Mouse (Mus musculus): ENCODE measurements around the gene Cmc4. TPM values are rescaled to one million over a fixed set of nuclear protein-coding genes. Genes with fewer than 3 reads are reported as not detected.

Gene Cmc4
- polyA plus RNA-seq (2014; fragmentation: Illumina TruSeq; extraction: RNeasy Lipid Tissue Mini Kit (QIAGEN cat#74804); ENCODE audit: low read depth, low replicate concordance): 76.9 TPM

GRCm38 (mm10) chrX:75415936-75416785, at the start of gene Cmc4, which contains the start of the genes Mtcp1 and Brcc3:
Cmc4 (minus strand) TSS chrX:75416584.
Mtcp1 (minus strand) TSS chrX:75416588.
Brcc3 (plus strand) TSS chrX:75416628.

GRCm38 (mm10) chrX:75382195-75382771, 34.1 kb downstream of the Cmc4 start, which contains the start of the genes Fundc2 and F8:
Fundc2 (plus strand) TSS chrX:75382399.
F8 (minus strand) TSS chrX:75382615.

Other genes with a start within 250 kb of the Cmc4 start
- 95.2 TPM for gene Fundc2, start 34.2 kb downstream of the Cmc4 start, polyA plus RNA-seq (2014; fragmentation: Illumina TruSeq; extraction: RNeasy Lipid Tissue Mini Kit (QIAGEN cat#74804); ENCODE audit: low read depth, low replicate concordance)
- 2.8 TPM for gene F8, start 34.0 kb downstream of the Cmc4 start, polyA plus RNA-seq (2014; fragmentation: Illumina TruSeq; extraction: RNeasy Lipid Tissue Mini Kit (QIAGEN cat#74804); ENCODE audit: low read depth, low replicate concordance)
- gene Mtcp1, start within 50 bp of the Cmc4 start, polyA plus RNA-seq (2014; fragmentation: Illumina TruSeq; extraction: RNeasy Lipid Tissue Mini Kit (QIAGEN cat#74804); ENCODE audit: low read depth, low replicate concordance): 45.3 TPM
- gene Brcc3, start within 50 bp of the Cmc4 start, polyA plus RNA-seq (2014; fragmentation: Illumina TruSeq; extraction: RNeasy Lipid Tissue Mini Kit (QIAGEN cat#74804); ENCODE audit: low read depth, low replicate concordance): 91.8 TPM
- 249 TPM for gene Vbp1, start 97.7 kb upstream of the Cmc4 start, polyA plus RNA-seq (2014; fragmentation: Illumina TruSeq; extraction: RNeasy Lipid Tissue Mini Kit (QIAGEN cat#74804); ENCODE audit: low read depth, low replicate concordance)
- 2.9 TPM for gene Rab39b, start 161.6 kb upstream of the Cmc4 start, polyA plus RNA-seq (2014; fragmentation: Illumina TruSeq; extraction: RNeasy Lipid Tissue Mini Kit (QIAGEN cat#74804); ENCODE audit: low read depth, low replicate concordance)

Measured in sigmoid colon, adult 10 weeks (tissue).